Mouse (Mus musculus) heart, embryonic 16.5 days (tissue): ENCODE results near the gene Sema4a. TPM values are rescaled to one million over a fixed set of nuclear protein-coding genes. Genes with fewer than 3 reads are reported as not detected.
"Not testable (repeated sequence)": the region's sequence is repeated elsewhere in the genome, so short reads cannot be mapped to it uniquely, and the experiment has no call there.

Source experiments
- ATAC-seq: fragments of 200-750 bp; cut with Nextera tagmentation; replicated peaks from 2 replicates; pipeline ENCODE4 v1.8.0; 2017; ENCODE audit warnings: moderate number of reproducible peaks; ENCODE audit not compliant: insufficient read depth, low FRiP score; ENCODE audit errors: extremely low read depth
- H3K27ac ChIP-seq: fragments of 300-500 bp; sonication (generic); 2 replicates; pipeline ENCODE4 v1.5.1; 2014; ENCODE audit warnings: mild to moderate bottlenecking, low read length, control low read depth, moderate library complexity
- H3K27me3 ChIP-seq: fragments of 300-500 bp; sonication (generic); 2 replicates; pipeline ENCODE4 v1.6.1; 2014; ENCODE audit warnings: low read length, mixed read lengths; ENCODE audit not compliant: control insufficient read depth, insufficient read depth
- H3K36me3 ChIP-seq: fragments of 300-500 bp; sonication (generic); 2 replicates; pipeline ENCODE4 v1.6.1; 2014; ENCODE audit not compliant: control insufficient read depth, insufficient read depth
- H3K4me1 ChIP-seq: fragments of 300-500 bp; sonication (generic); 2 replicates; pipeline ENCODE4 v1.6.1; 2014; ENCODE audit warnings: low read length, mixed read lengths; ENCODE audit not compliant: control insufficient read depth, insufficient read depth
- H3K4me2 ChIP-seq: fragments of 300-500 bp; sonication (generic); 2 replicates; pipeline ENCODE4 v1.6.1; 2014; ENCODE audit warnings: low read depth, mild to moderate bottlenecking, control low read depth, low read length
- H3K4me3 ChIP-seq: fragments of 300-500 bp; sonication (generic); 2 replicates; pipeline ENCODE4 v1.5.1; 2014; ENCODE audit warnings: mild to moderate bottlenecking, control low read depth, low read length
- H3K9ac ChIP-seq: fragments of 300-500 bp; sonication (generic); 2 replicates; pipeline ENCODE4 v1.6.1; 2014; ENCODE audit warnings: low read length, control low read depth
- H3K9me3 ChIP-seq: fragments of 300-500 bp; sonication (generic); replicated peaks from 2 replicates; pipeline ENCODE4 v1.6.1; 2016; ENCODE audit warnings: low read length; ENCODE audit not compliant: control insufficient read depth
- WGBS: fragments of 180-500 bp; shearing (Covaris S2); extraction: QIAGEN DNeasy Blood & Tissue Kit; methylation state at CpG from one replicate; pipeline ENCODE4 v1.1.7; 2014; 5-methylcytosine and 5-hydroxymethylcytosine counted together
- polyA plus RNA-seq: library from polyadenylated mRNA; unstranded; fragments of >200 nt; fragmentation: Nextera tagmentation; extraction: Ambion mirVana; gene quantifications from 2 replicates; pipeline ENCODE4 v1.2.1, GENCODE M21; 2015

Gene Sema4a
- polyA plus RNA-seq, 1 experiment from 2014 or later: 3.7 TPM

- not testable (repeated sequence) for H3K27me3 ChIP-seq, ATAC-seq, H3K9ac ChIP-seq, H3K9me3 ChIP-seq, H3K36me3 ChIP-seq, H3K4me2 ChIP-seq, H3K4me1 ChIP-seq, H3K27ac ChIP-seq, H3K4me3 ChIP-seq
- WGBS: 66% methylated on average over 8 of the region's 8 CpGs
These were observed 32.3 kb downstream of the Sema4a start for GRCm38 (mm10) chr3:88428639-88429038.

- no peaks in the 10 kb centered on the region for H3K27me3 ChIP-seq
- H3K36me3 ChIP-seq: no peaks in the 10 kb centered on the region
- no peaks in the 10 kb centered on the region for H3K9me3 ChIP-seq
- 59% methylated on average over 4 of the region's 4 CpGs for WGBS
- H3K9ac ChIP-seq: no peak overlapping the region
- H3K4me2 ChIP-seq: no peak overlapping the region
- peaks cover 12% of the 10 kb centered on the region for H3K4me1 ChIP-seq
- no peak overlapping the region for H3K27ac ChIP-seq
- ATAC-seq: no peak
- no peak overlapping the region for H3K4me3 ChIP-seq
These were observed 33.6 kb downstream of the Sema4a start for GRCm38 (mm10) chr3:88427342-88427905.

- H3K4me2 ChIP-seq: peak overlapping the region; percentile 60
- H3K27me3 ChIP-seq: no peaks in the 10 kb centered on the region
- H3K4me1 ChIP-seq: peaks cover 14% of the 10 kb centered on the region
- H3K36me3 ChIP-seq: no peaks in the 10 kb centered on the region
- H3K9ac ChIP-seq: no peak overlapping the region; the same call in 1 of the 2 replicates
- H3K9me3 ChIP-seq: no peaks in the 10 kb centered on the region
- WGBS: 82% methylated on average over 10 of the region's 10 CpGs
- no peak overlapping the region for H3K27ac ChIP-seq
- peak overlapping the region; percentile 77; the same call in 1 of the 2 replicates for H3K4me3 ChIP-seq
- ATAC-seq: no peak
These were observed 35.1 kb downstream of the Sema4a start for GRCm38 (mm10) chr3:88425708-88426420.

- no peak for ATAC-seq
- Histone ChIP-seq H3K4me1 (peaks cover 14% of the 10 kb centered on the region), H3K4me3 (peak overlapping the region; percentile 77), H3K9ac (peak overlapping the region; percentile 57), H3K9me3 (no peaks in the 10 kb centered on the region), H3K4me2 (peak overlapping the region; percentile 60), H3K27ac (no peak overlapping the region; the same call in 1 of the 2 replicates), H3K36me3 (peaks cover 5% of the 10 kb centered on the region; the same call in 1 of the 2 replicates), H3K27me3 (no peaks in the 10 kb centered on the region)
- 5% methylated on average over 2 of the region's 2 CpGs for WGBS
These were observed 35.7 kb downstream of the Sema4a start for GRCm38 (mm10) chr3:88425330-88425689.

- H3K4me2 ChIP-seq: peak within 1 kb of the TSS; percentile 92
- ATAC-seq: peak; percentile 99
- WGBS: under 1% methylated on average over 35 of the region's 35 CpGs
These were observed 36.2 kb downstream of the Sema4a start, which contains the start of gene Slc25a44 for GRCm38 (mm10) chr3:88424605-88425329. TSS of gene Slc25a44 (minus strand) at chr3:88425139.

GRCm38 (mm10) chr3:88422020-88422720, 38.8 kb downstream of the Sema4a start:
- Histone ChIP-seq H3K4me2 (no peak overlapping the region), H3K9me3 (no peaks in the 10 kb centered on the region), H3K36me3 (peaks cover 15% of the 10 kb centered on the region), H3K4me1 (peaks cover 14% of the 10 kb centered on the region), H3K4me3 (no peak overlapping the region), H3K27me3 (no peaks in the 10 kb centered on the region), H3K9ac (no peak overlapping the region), H3K27ac (no peak overlapping the region)
- ATAC-seq: no peak
- 40% methylated on average over 9 of the region's 9 CpGs for WGBS

More at GRCm38 (mm10) chr3:88424605-88425329, 36.2 kb downstream of the Sema4a start, which contains the start of gene Slc25a44:
- Histone ChIP-seq H3K27me3 (no peaks in the 10 kb centered on the region), H3K27ac (no peak within 1 kb of the TSS; the same call in 1 of the 2 replicates), H3K9me3 (no peaks in the 10 kb centered on the region), H3K9ac (peak within 1 kb of the TSS; percentile 77), H3K36me3 (peaks cover 10% of the 10 kb centered on the region; the same call in 1 of the 2 replicates), H3K4me1 (peaks cover 14% of the 10 kb centered on the region), H3K4me3 (peak within 1 kb of the TSS; percentile 77)

- H3K36me3 ChIP-seq: peaks cover 23% of the 10 kb centered on the region
- no peak overlapping the region for H3K4me3 ChIP-seq
- H3K9me3 ChIP-seq: no peaks in the 10 kb centered on the region
- H3K27me3 ChIP-seq: no peaks in the 10 kb centered on the region
- no peak overlapping the region for H3K27ac ChIP-seq
- no peak overlapping the region for H3K9ac ChIP-seq
- H3K4me2 ChIP-seq: no peak overlapping the region
- no peak for ATAC-seq
- 94% methylated on average over 19 of the region's 19 CpGs for WGBS
- H3K4me1 ChIP-seq: peaks cover 14% of the 10 kb centered on the region
These were observed 40.2 kb downstream of the Sema4a start for GRCm38 (mm10) chr3:88420771-88421170.

GRCm38 (mm10) chr3:88418016-88418415, 43.0 kb downstream of the Sema4a start:
- H3K4me3 ChIP-seq: no peak overlapping the region
- H3K4me2 ChIP-seq: no peak overlapping the region
- H3K4me1 ChIP-seq: peaks cover 2% of the 10 kb centered on the region; the same call in 1 of the 2 replicates
- 71% methylated on average over 6 of the region's 6 CpGs for WGBS
- no peaks in the 10 kb centered on the region for H3K27me3 ChIP-seq
- ATAC-seq: no peak
- peaks cover 23% of the 10 kb centered on the region for H3K36me3 ChIP-seq
- H3K9me3 ChIP-seq: no peaks in the 10 kb centered on the region
- no peak overlapping the region for H3K27ac ChIP-seq
- no peak overlapping the region for H3K9ac ChIP-seq
